Mouse (Mus musculus) embryonic facial prominence, embryonic 10.5 days (tissue): Measurements from ENCODE around the gene Rimbp2. TPM values are rescaled to one million over a fixed set of nuclear protein-coding genes. Genes with fewer than 3 reads are reported as not detected.
"Not testable (repeated sequence)": the region's sequence is repeated elsewhere in the genome, so short reads cannot be mapped to it uniquely, and the experiment has no call there.

ENCODE experiments used
- DNase-seq: peaks from one replicate; pipeline ENCODE4 v3.0.0-alpha.2; 2017; ENCODE audit warnings: low spot score
- H3K27ac ChIP-seq: fragments of 300-500 bp; sonication (generic); replicated peaks from 2 replicates; pipeline ENCODE4 v1.5.1; 2016; ENCODE audit warnings: mild to moderate bottlenecking
- H3K27me3 ChIP-seq: fragments of 300-500 bp; sonication (generic); replicated peaks from 2 replicates; pipeline ENCODE4 v1.6.1; 2016; ENCODE audit warnings: low read depth, mild to moderate bottlenecking; ENCODE audit not compliant: poor library complexity, severe bottlenecking
- H3K36me3 ChIP-seq: fragments of 300-500 bp; sonication (generic); replicated peaks from 2 replicates; pipeline ENCODE4 v1.6.1; 2016; ENCODE audit warnings: mild to moderate bottlenecking, moderate library complexity
- H3K4me1 ChIP-seq: fragments of 300-500 bp; sonication (generic); 2 replicates; pipeline ENCODE4 v1.6.1; 2016
- H3K4me3 ChIP-seq: fragments of 300-500 bp; sonication (generic); 2 replicates; pipeline ENCODE4 v1.5.1; 2016; ENCODE audit warnings: mild to moderate bottlenecking, moderate library complexity
- H3K9me3 ChIP-seq: fragments of 300-500 bp; sonication (generic); 2 replicates; pipeline ENCODE4 v1.6.1; 2016; ENCODE audit warnings: mild to moderate bottlenecking
- WGBS: fragments of 180-500 bp; shearing (Covaris S2); methylation state at CpG from one replicate; pipeline ENCODE4 v1.1.7; 2016; 5-methylcytosine and 5-hydroxymethylcytosine counted together
- polyA plus RNA-seq: library from polyadenylated mRNA; unstranded; fragments of >200 nt; fragmentation: Nextera tagmentation; extraction: Ambion mirVana; gene quantifications from 2 replicates; pipeline ENCODE4 v1.2.1, GENCODE M21; 2016

The Rimbp2 gene
- polyA plus RNA-seq, 1 experiment from 2014 or later = 0.42 TPM

- DNase-seq = no peak
- no peak overlapping the region for H3K4me3 ChIP-seq
- no peaks in the 10 kb centered on the region for H3K27me3 ChIP-seq
- H3K9me3 ChIP-seq = peaks cover 4% of the 10 kb centered on the region; the same call in 1 of the 2 replicates
- no peak overlapping the region for H3K27ac ChIP-seq
- H3K36me3 ChIP-seq = no peaks in the 10 kb centered on the region
- H3K4me1 ChIP-seq = peaks cover 5% of the 10 kb centered on the region; the same call in 1 of the 2 replicates
- 72% methylated on average over 10 of the region's 10 CpGs for WGBS
These were observed 17.6 kb upstream of the Rimbp2 start for GRCm38 (mm10) chr5:128970878-128971277.

DNA sequence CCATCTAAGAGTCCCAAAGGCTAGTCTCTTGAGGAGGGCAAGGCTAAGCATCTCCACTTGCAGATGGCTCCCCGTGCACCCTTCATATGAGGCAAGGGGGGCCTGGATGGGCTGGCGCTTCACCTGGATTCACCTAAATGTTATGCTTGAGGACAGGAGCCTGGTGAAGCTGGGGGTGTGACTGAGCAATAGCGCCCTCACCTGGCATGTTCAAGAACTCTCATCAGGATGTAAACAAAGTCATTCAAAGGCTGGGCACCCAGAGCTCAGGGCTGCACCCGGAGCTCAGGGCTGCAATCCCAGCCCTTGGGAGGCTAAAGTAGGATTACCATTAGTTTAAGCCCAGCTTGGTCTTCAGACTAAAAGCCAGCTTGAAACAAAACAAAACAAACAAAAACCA lies 11.1 kb upstream of the Rimbp2 start:
- Histone ChIP-seq H3K27me3 (no peaks in the 10 kb centered on the region), H3K4me1 (no peaks in the 10 kb centered on the region), H3K4me3 (no peak overlapping the region), H3K9me3 (peaks cover 16% of the 10 kb centered on the region), H3K27ac (no peak overlapping the region), H3K36me3 (no peaks in the 10 kb centered on the region)
- DNase-seq = no peak
- WGBS = 54% methylated on average over 4 of the region's 4 CpGs

- DNase-seq = no peak
- whole genome bisulfite sequencing = 84% methylated on average over 3 of the region's 3 CpGs
- no peaks in the 10 kb centered on the region for H3K4me1 ChIP-seq
- no peaks in the 10 kb centered on the region for H3K36me3 ChIP-seq
- H3K27me3 ChIP-seq = no peaks in the 10 kb centered on the region
- H3K4me3 ChIP-seq = no peak overlapping the region
- peaks cover 17% of the 10 kb centered on the region for H3K9me3 ChIP-seq
- H3K27ac ChIP-seq = no peak overlapping the region
These were observed 5.6 kb upstream of the Rimbp2 start for GRCm38 (mm10) chr5:128958916-128959315.

DNA sequence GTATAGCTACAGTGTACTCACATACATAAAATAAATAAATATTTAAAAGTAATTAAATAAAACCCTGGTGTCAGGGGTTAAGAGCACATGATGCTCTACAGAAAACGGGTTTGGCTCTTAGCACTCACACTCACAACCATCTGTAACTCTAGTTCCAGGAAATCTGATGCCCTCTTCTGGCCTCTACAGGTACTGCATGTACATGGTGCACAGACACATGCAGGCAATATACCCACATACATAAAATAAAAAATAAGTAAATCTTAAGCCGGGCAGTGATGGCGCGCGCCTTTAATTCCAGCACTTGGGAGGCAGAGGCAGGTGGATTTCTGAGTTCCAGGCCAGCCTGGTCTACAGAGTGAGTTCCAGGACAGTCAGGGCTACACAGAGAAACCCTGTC lies 1.1 kb upstream of the Rimbp2 start:
- not testable (repeated sequence) for H3K27ac ChIP-seq, H3K9me3 ChIP-seq, H3K36me3 ChIP-seq, H3K4me3 ChIP-seq
- peaks cover 23% of the 10 kb centered on the region for H3K4me1 ChIP-seq
- peak; percentile 34 for DNase-seq
- WGBS = 91% methylated on average over 5 of the region's 5 CpGs
- peaks cover 39% of the 10 kb centered on the region for H3K27me3 ChIP-seq

DNA sequence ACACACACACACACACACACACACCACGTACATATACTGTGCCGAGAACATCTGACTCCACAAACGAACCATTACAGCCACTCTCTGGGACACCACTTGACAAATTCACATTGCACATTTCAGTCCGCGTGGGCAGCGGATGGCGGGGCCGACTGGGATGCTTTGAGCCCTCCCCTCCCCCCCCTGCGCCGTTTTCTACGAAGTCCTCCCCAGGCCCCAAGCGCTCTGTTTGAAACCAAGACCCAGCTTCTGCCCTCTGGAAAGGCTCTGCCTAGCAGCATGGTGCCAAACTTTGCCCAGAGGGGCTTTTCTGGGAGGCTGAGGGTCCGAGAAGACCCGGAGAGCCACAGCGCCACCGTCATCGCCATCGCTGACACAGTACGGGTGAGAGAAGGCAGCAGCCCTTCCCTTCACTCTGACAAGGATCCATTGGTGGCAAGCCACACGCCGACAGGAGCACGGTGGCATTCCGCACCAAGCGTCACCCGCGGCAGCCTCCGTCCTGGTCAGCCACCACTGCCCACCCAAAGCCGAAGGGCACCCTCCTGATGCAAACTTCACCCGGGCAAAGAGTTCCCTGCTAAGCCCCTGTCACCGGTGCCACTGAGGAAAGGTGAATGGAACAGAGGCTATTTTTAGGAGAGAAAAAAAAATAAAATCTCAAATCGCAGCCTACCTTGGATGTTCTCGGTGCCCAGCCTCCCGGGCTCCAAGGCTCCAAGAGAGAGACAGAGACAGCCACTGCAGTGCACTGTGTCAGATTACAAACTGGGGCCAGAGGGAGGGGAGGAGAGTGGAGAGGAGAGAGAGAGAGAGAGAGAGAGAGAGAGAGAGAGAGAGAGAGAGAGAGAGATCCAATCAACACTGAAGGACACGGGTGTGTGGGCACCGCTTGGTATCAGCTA lies 743 bp downstream of the Rimbp2 start:
- H3K27me3 ChIP-seq = peaks cover 39% of the 10 kb centered on the region
- 1% methylated on average over 35 of the region's 35 CpGs for WGBS
- H3K4me3 ChIP-seq = peak overlapping the region; percentile 63
- no peaks in the 10 kb centered on the region for H3K36me3 ChIP-seq
- peak overlapping the region; percentile 76 for H3K27ac ChIP-seq
- H3K4me1 ChIP-seq = peaks cover 23% of the 10 kb centered on the region
- H3K9me3 ChIP-seq = peaks cover 5% of the 10 kb centered on the region; the same call in 1 of the 2 replicates
- DNase-seq = peak; percentile 50

DNA sequence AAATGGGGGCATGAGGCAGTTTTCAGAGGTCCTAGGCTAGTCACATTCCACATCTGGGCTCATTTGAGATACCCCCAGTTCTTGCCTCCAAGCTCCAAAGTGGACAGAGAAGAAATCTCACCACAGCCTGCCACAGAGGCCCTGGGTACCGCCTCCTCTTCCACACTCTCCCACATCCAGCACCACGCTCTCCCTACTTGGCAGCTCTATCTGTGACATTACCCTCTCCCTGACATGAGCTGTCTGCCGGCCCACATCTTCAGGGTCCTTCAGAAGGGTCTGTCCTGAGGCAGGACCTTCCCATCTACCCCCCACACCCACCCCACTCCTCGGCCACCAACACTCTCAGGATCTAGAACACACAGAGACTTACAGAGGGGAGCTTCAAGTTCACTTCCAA lies 1.8 kb downstream of the Rimbp2 start:
- 48% methylated on average over 4 of the region's 4 CpGs for WGBS
- H3K36me3 ChIP-seq = no peaks in the 10 kb centered on the region
- H3K9me3 ChIP-seq = peaks cover 5% of the 10 kb centered on the region; the same call in 1 of the 2 replicates
- H3K27ac ChIP-seq = no peak overlapping the region
- peaks cover 39% of the 10 kb centered on the region for H3K27me3 ChIP-seq
- H3K4me3 ChIP-seq = peak overlapping the region; percentile 63
- H3K4me1 ChIP-seq = peaks cover 23% of the 10 kb centered on the region
- DNase-seq = no peak

GRCm38 (mm10) chr5:128947093-128947492 lies 6.2 kb downstream of the Rimbp2 start:
- no peaks in the 10 kb centered on the region for H3K36me3 ChIP-seq
- H3K9me3 ChIP-seq = no peaks in the 10 kb centered on the region
- H3K4me1 ChIP-seq = peaks cover 7% of the 10 kb centered on the region
- no peak overlapping the region for H3K4me3 ChIP-seq
- peaks cover 22% of the 10 kb centered on the region for H3K27me3 ChIP-seq
- WGBS = 72% methylated on average over 5 of the region's 5 CpGs
- no peak overlapping the region for H3K27ac ChIP-seq
- peak; percentile 13 for DNase-seq

- WGBS = 87% methylated on average over 10 of the region's 10 CpGs
- H3K4me3 ChIP-seq = no peak overlapping the region
- no peaks in the 10 kb centered on the region for H3K36me3 ChIP-seq
- DNase-seq = no peak
- H3K4me1 ChIP-seq = no peaks in the 10 kb centered on the region
- H3K27me3 ChIP-seq = no peaks in the 10 kb centered on the region
- no peak overlapping the region for H3K27ac ChIP-seq
- no peaks in the 10 kb centered on the region for H3K9me3 ChIP-seq
These were observed 12.8 kb downstream of the Rimbp2 start for GRCm38 (mm10) chr5:128940436-128940835.

GRCm38 (mm10) chr5:128935359-128935899 lies 17.9 kb downstream of the Rimbp2 start:
- Histone ChIP-seq H3K36me3 (no peaks in the 10 kb centered on the region), H3K27me3 (no peaks in the 10 kb centered on the region), H3K27ac (no peak overlapping the region), H3K4me1 (no peaks in the 10 kb centered on the region), H3K4me3 (no peak overlapping the region), H3K9me3 (no peaks in the 10 kb centered on the region)
- WGBS = 86% methylated on average over 6 of the region's 6 CpGs
- DNase-seq = no peak

DNA sequence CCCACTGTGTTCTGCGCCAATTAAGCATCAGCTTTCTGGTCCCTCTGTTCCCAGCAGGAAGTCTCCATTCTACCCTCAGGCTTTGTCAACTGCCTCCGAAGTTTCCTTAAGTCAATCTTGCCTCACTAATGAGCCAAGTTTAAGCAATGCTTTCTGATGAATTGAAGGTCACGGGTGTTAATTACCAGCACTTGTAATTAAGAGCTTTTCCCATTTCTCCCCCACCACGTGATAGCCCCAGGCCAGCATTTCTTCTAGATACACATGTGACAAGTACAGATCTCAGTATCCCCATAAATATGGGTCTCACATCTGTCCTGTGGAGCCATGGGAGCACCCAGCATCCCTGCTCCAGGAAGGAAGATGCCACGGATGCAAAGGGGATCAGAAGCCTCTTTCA lies 20.5 kb downstream of the Rimbp2 start:
- 48% methylated on average over 5 of the region's 5 CpGs for WGBS

GRCm38 (mm10) chr5:128925073-128925472 lies 28.2 kb downstream of the Rimbp2 start:
- H3K27me3 ChIP-seq = no peaks in the 10 kb centered on the region
- no peak overlapping the region for H3K27ac ChIP-seq
- H3K4me1 ChIP-seq = no peaks in the 10 kb centered on the region
- no peak for DNase-seq
- H3K9me3 ChIP-seq = no peaks in the 10 kb centered on the region
- H3K4me3 ChIP-seq = no peak overlapping the region
- WGBS = 75% methylated on average over 4 of the region's 4 CpGs
- H3K36me3 ChIP-seq = no peaks in the 10 kb centered on the region

More for the DNA sequence above, 20.5 kb downstream of the Rimbp2 start:
- Histone ChIP-seq H3K4me1 (no peaks in the 10 kb centered on the region), H3K9me3 (no peaks in the 10 kb centered on the region), H3K4me3 (no peak overlapping the region), H3K36me3 (no peaks in the 10 kb centered on the region), H3K27me3 (no peaks in the 10 kb centered on the region), H3K27ac (no peak overlapping the region)
- no peak for DNase-seq

DNA sequence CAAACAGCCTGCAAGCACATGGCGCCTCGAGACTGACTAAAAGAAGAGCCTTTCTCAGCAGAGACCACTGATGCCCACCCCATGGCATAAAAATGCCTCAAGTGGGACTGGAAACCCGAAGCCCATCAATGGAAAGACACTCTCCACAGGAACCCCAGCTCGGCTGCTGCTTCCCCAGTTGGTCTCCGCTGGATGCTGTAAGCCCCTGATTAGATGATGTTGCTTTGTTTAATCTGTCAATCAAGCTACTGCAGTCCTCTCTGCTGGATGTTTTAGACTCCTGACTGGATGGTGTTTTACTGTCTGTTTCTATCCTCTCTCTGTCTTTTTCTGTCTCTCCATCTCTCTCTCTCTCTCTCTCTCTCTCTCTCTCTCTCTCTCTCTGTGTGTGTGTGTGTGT lies 33.2 kb downstream of the Rimbp2 start:
- Histone ChIP-seq H3K4me3 (no peak overlapping the region), H3K27ac (no peak overlapping the region), H3K9me3 (0 out of 2 replicates have a peak, but pooled peaks cover 4% of the 10 kb centered on the region), H3K36me3 (no peaks in the 10 kb centered on the region), H3K27me3 (no peaks in the 10 kb centered on the region), H3K4me1 (peaks cover 12% of the 10 kb centered on the region)
- WGBS = 35% methylated on average over 5 of the region's 5 CpGs
- DNase-seq = no peak
